Mouse (Mus musculus) bone marrow, adult 2 months (tissue): ENCODE measurements around the gene Fcho2.

Experiments
- CTCF ChIP-seq: fragments of 200-500 bp; IDR thresholded peaks from 2 replicates; pipeline ENCODE4 v1.5.1; 2011; ENCODE audit warnings: low read length, control low read depth; ENCODE audit not compliant: control insufficient read depth, insufficient read depth
- POLR2A ChIP-seq: fragments of 200-500 bp; IDR thresholded peaks from 2 replicates; pipeline ENCODE4 v1.6.1; 2011; ENCODE audit warnings: low read depth, mild to moderate bottlenecking, control low read depth, low read length, borderline replicate concordance; ENCODE audit not compliant: control insufficient read depth

GRCm38 (mm10) chr13:98680470-98681060 is 134.7 kb downstream of the Fcho2 start:
- TF ChIP-seq CTCF (no peak), POLR2A (no peak)
